Mouse (Mus musculus): Measurements from ENCODE around the gene Ppp1r32. TPM values are rescaled to one million over a fixed set of nuclear protein-coding genes. Genes with fewer than 3 reads are reported as not detected.
A peak's percentile ranks its signal among the peaks of the same experiment; 100 is the strongest.

Ppp1r32 gene
- polyA plus RNA-seq, 1 experiment from 2014 or later: 2.6 TPM

DNA sequence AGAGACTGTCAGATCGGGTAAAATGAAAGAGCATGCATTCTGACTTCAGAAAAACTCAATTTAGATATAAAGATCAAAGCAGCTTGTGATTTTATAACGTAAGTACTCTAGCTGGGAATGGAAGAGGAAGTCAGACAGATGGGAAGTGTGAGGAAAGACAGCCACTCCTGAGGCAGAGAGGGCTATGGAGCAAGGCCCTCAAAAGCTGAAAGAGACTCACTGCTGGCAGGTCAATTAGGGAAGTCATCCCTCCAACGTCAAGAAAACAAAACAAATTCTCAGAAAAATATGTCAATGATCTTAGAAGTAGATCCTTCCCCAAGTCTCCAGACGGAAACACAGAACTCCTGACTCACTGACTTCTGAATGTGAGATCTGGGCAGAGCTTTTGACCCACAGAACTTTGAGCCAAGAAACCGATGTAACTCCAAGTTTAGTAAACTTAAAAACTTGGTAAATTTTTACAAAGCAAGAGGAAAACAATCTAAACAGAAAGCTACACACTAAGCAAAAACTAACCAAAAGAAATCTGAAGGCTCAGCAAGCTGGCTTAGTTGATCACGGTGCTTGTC lies 28.1 kb upstream of the Ppp1r32 start:
- Histone ChIP-seq H3K36me3 (ENCODE audit: control insufficient read depth, insufficient read depth, low read length) (peaks cover 40% of the 10 kb centered on the region), H3K4me1 (ENCODE audit: control insufficient read depth, insufficient read depth, low read length) (no peaks in the 10 kb centered on the region), H3K9ac (ENCODE audit: low read length) (no peak overlapping the region), H3K9me3 (replicated peaks; ENCODE audit: control insufficient read depth, low read length) (no peaks in the 10 kb centered on the region), H3K4me3 (ENCODE audit: low read depth, low read length) (no peak overlapping the region), H3K27ac (ENCODE audit: low read depth, low read length) (no peak overlapping the region), H3K4me2 (ENCODE audit: low read length) (no peak overlapping the region), H3K27me3 (replicated peaks; ENCODE audit: control insufficient read depth, insufficient read depth, low read length) (no peaks in the 10 kb centered on the region)
- 79% methylated on average over 6 of the region's 6 CpGs for WGBS
- ATAC-seq: no peak
- DNase-seq (ENCODE audit: low spot score): no peak

DNA sequence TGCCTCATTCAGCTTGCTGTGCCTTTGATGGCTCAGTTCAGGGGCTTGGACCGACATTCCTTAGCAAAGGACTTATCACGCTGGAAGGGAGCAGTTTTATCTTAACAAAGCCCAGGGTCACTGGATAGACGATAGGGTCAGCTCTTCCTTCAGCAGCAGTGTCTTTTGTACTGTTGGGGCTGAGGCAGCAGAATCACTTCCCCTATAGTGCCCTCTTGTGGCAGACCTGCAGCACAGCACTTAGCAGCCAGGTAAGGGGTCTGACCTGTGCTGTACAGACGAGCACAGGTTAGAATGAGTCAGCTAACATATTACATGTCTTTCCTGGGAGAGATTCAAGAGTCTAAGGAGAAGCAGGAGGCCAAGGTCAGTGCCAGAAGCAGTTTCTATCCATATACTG lies 19.8 kb upstream of the Ppp1r32 start:
- Histone ChIP-seq H3K27ac (ENCODE audit: low read depth, low read length) (no peak overlapping the region), H3K9ac (ENCODE audit: low read length) (no peak overlapping the region), H3K27me3 (replicated peaks; ENCODE audit: control insufficient read depth, insufficient read depth, low read length) (no peaks in the 10 kb centered on the region), H3K4me1 (ENCODE audit: control insufficient read depth, insufficient read depth, low read length) (no peaks in the 10 kb centered on the region), H3K4me2 (ENCODE audit: low read length) (no peak overlapping the region), H3K4me3 (ENCODE audit: low read depth, low read length) (no peak overlapping the region), H3K9me3 (replicated peaks; ENCODE audit: control insufficient read depth, low read length) (no peaks in the 10 kb centered on the region), H3K36me3 (ENCODE audit: control insufficient read depth, insufficient read depth, low read length) (peaks cover 58% of the 10 kb centered on the region)
- peak; percentile 71 for DNase-seq (ENCODE audit: low spot score)
- ATAC-seq: peak; percentile 77
- 4% methylated on average over 4 of the region's 4 CpGs for WGBS

DNA sequence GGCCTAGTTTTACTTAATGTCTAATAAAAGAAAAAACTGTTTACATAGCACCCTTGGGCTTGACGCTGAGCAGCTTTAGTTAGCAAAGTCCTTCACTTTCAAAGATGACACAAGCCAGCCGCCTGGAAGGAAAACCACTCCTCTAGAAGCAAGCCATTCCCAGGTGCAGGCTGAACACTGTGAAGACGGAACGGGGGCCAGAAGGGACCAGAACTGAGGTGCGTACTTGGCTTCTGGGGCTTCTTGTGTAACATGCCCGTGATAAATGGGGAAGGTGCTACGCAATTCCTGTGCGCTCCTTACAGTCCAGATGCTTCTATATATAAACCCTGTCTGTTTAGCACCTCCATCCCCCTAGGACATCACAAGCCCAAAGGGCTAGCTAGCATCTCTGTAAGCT lies 17.9 kb upstream of the Ppp1r32 start:
- 94% methylated on average over 8 of the region's 8 CpGs for WGBS
- Histone ChIP-seq H3K27ac (ENCODE audit: low read depth, low read length) (no peak overlapping the region), H3K27me3 (replicated peaks; ENCODE audit: control insufficient read depth, insufficient read depth, low read length) (no peaks in the 10 kb centered on the region), H3K4me2 (ENCODE audit: low read length) (no peak overlapping the region), H3K36me3 (ENCODE audit: control insufficient read depth, insufficient read depth, low read length) (peaks cover 45% of the 10 kb centered on the region), H3K4me3 (ENCODE audit: low read depth, low read length) (no peak overlapping the region), H3K9me3 (replicated peaks; ENCODE audit: control insufficient read depth, low read length) (no peaks in the 10 kb centered on the region), H3K4me1 (ENCODE audit: control insufficient read depth, insufficient read depth, low read length) (no peaks in the 10 kb centered on the region), H3K9ac (ENCODE audit: low read length) (no peak overlapping the region)
- ATAC-seq (no peak), DNase-seq (ENCODE audit: low spot score) (no peak)

DNA sequence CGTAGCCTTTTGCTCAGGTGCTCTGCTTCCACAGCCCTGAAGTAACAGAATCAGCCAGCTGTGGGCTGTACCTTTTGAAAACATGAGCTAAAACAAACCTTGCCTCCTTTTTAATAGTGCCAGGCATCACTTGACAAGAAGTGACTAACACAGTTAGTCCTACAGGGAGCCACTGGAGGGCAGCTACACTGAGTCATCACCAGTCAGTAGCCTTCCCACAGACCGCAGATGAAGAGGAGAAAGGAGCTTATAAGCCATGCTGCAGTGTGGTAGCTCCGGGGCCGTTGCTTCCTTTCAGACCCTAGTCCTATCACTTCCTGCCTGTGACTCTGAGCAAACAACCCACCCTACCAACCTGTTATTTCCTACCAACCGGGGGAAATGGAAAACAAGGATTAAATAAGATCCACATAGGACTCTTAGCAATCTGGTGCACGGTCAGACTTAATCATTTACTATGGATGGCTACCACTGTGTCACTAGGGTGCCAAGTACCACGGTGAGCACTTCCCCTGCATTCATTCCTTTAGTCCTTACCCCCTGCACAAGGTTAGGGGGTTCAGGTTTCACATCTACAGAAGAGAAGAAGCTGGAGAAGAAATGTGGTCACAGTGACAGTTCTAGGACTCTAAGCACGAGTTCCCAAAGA lies 14.9 kb upstream of the Ppp1r32 start:
- Histone ChIP-seq H3K4me3 (ENCODE audit: low read depth, low read length) (no peak overlapping the region), H3K27ac (ENCODE audit: low read depth, low read length) (no peak overlapping the region), H3K4me1 (ENCODE audit: control insufficient read depth, insufficient read depth, low read length) (no peaks in the 10 kb centered on the region), H3K9ac (ENCODE audit: low read length) (no peak overlapping the region), H3K9me3 (replicated peaks; ENCODE audit: control insufficient read depth, low read length) (no peaks in the 10 kb centered on the region), H3K4me2 (ENCODE audit: low read length) (no peak overlapping the region), H3K27me3 (replicated peaks; ENCODE audit: control insufficient read depth, insufficient read depth, low read length) (no peaks in the 10 kb centered on the region), H3K36me3 (ENCODE audit: control insufficient read depth, insufficient read depth, low read length) (peaks cover 29% of the 10 kb centered on the region)
- no peak for ATAC-seq
- no peak for DNase-seq (ENCODE audit: low spot score)
- WGBS: 69% methylated on average over 8 of the region's 8 CpGs

DNA sequence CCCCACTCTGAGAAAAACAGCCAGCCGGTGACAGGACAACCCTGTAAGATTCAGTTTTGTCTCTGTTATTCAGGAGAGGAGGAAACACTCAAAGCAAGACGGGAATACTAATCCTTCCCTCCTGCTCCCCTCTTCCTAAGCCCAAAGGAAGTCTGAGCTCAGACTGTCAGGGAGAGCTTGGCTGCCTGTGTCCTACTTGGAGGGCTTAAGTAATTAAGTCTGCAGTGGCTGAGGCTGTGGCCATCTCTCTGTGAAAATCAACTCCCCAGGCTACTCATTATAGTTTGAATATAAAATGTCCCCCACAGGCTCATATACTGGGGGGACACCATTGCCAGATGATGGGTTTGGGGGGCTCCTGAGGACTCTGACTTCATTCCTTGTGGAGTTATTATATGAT lies 14.2 kb upstream of the Ppp1r32 start:
- H3K4me1 ChIP-seq (ENCODE audit: control insufficient read depth, insufficient read depth, low read length): no peaks in the 10 kb centered on the region
- no peaks in the 10 kb centered on the region for H3K9me3 ChIP-seq (replicated peaks; ENCODE audit: control insufficient read depth, low read length)
- no peaks in the 10 kb centered on the region for H3K27me3 ChIP-seq (replicated peaks; ENCODE audit: control insufficient read depth, insufficient read depth, low read length)
- no peak overlapping the region for H3K4me2 ChIP-seq (ENCODE audit: low read length)
- WGBS: 53% methylated on average over 2 of the region's 2 CpGs
- no peak overlapping the region for H3K4me3 ChIP-seq (ENCODE audit: low read depth, low read length)
- ATAC-seq: no peak
- H3K9ac ChIP-seq (ENCODE audit: low read length): no peak overlapping the region
- H3K27ac ChIP-seq (ENCODE audit: low read depth, low read length): no peak overlapping the region
- DNase-seq (ENCODE audit: low spot score): no peak
- peaks cover 28% of the 10 kb centered on the region for H3K36me3 ChIP-seq (ENCODE audit: control insufficient read depth, insufficient read depth, low read length)

DNA sequence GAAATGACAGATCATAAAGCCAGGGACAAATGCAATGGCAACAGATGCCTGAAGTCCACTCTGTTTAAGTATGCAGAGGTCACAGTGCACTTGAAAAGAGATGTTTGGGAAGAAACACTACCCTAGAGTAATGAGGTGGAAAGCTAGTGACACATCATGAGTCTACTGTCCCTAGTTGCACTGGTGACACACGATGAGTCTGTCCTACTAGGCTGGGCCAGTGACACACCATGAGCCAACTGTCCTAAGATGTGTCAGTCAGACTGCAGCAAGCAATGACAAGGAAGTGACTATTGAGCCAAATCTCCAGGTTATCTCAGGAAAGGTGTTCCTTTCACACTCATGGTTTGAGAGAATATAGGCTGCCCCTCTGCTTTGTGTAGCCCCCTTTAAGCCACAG lies 12.9 kb upstream of the Ppp1r32 start:
- Histone ChIP-seq H3K27ac (ENCODE audit: low read depth, low read length) (no peak overlapping the region), H3K4me1 (ENCODE audit: control insufficient read depth, insufficient read depth, low read length) (no peaks in the 10 kb centered on the region), H3K4me2 (ENCODE audit: low read length) (no peak overlapping the region), H3K9ac (ENCODE audit: low read length) (no peak overlapping the region), H3K4me3 (ENCODE audit: low read depth, low read length) (no peak overlapping the region), H3K36me3 (ENCODE audit: control insufficient read depth, insufficient read depth, low read length) (peaks cover 15% of the 10 kb centered on the region), H3K9me3 (replicated peaks; ENCODE audit: control insufficient read depth, low read length) (no peaks in the 10 kb centered on the region), H3K27me3 (replicated peaks; ENCODE audit: control insufficient read depth, insufficient read depth, low read length) (no peaks in the 10 kb centered on the region)
- WGBS: 88% methylated on average over 1 of the region's 1 CpGs
- ATAC-seq (no peak), DNase-seq (ENCODE audit: low spot score) (no peak)

DNA sequence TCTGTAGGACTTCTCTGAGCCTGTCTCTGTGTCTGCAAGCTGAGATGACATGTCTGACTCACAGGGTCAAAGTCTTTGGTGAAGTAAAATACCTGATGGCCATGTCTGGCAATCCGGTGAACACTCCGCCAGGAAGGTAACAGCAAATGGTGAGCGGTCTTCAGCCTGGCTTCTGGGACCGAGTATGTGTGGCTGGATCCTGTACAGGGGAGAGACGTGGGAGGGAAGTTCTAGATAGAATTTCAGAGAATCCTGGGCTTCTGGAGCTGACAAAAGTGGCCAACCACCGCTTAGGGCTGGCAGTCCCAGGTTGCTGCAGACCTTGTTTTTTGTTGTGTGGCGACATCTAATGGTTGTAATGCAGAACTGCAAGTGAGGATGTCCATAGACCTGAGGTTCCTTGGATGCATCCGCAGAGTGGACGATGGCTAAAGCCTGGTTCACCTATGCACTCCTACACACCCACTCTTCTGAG lies 3.6 kb upstream of the Ppp1r32 start:
- H3K4me2 ChIP-seq (ENCODE audit: low read length): no peak overlapping the region
- DNase-seq (ENCODE audit: low spot score): peak; percentile 87
- no peak overlapping the region for H3K27ac ChIP-seq (ENCODE audit: low read depth, low read length)
- no peak overlapping the region for H3K9ac ChIP-seq (ENCODE audit: low read length)
- 25% methylated on average over 9 of the region's 9 CpGs for WGBS
- no peaks in the 10 kb centered on the region for H3K4me1 ChIP-seq (ENCODE audit: control insufficient read depth, insufficient read depth, low read length)
- H3K4me3 ChIP-seq (ENCODE audit: low read depth, low read length): no peak overlapping the region
- peak; percentile 83 for ATAC-seq
- H3K36me3 ChIP-seq (ENCODE audit: control insufficient read depth, insufficient read depth, low read length): no peaks in the 10 kb centered on the region
- no peaks in the 10 kb centered on the region for H3K9me3 ChIP-seq (replicated peaks; ENCODE audit: control insufficient read depth, low read length)
- no peaks in the 10 kb centered on the region for H3K27me3 ChIP-seq (replicated peaks; ENCODE audit: control insufficient read depth, insufficient read depth, low read length)

DNA sequence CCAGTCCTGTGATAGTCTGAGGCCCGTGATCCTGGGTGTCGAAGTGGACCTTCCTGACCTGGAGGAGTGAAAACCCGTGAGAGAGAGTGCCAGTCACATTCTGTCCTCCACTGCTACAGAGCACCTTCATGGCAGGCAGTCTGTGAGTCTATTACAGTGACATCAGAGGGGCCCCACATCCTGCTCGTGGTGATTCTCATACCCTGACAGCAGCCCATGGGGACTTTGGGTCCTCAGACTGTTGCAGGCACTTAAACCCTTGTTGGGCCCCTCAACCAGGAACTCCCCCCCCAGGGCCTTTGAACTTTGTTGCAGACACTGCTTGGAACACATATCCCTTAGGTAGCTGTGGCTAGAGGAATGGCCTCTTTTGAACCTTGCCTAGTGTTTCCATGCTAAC lies 3.2 kb downstream of the Ppp1r32 start:
- 69% methylated on average over 4 of the region's 4 CpGs for WGBS
- Histone ChIP-seq H3K9me3 (replicated peaks; ENCODE audit: control insufficient read depth, low read length) (no peaks in the 10 kb centered on the region), H3K9ac (ENCODE audit: low read length) (no peak overlapping the region), H3K36me3 (ENCODE audit: control insufficient read depth, insufficient read depth, low read length) (no peaks in the 10 kb centered on the region), H3K4me2 (ENCODE audit: low read length) (no peak overlapping the region), H3K27ac (ENCODE audit: low read depth, low read length) (no peak overlapping the region), H3K27me3 (replicated peaks; ENCODE audit: control insufficient read depth, insufficient read depth, low read length) (no peaks in the 10 kb centered on the region), H3K4me3 (ENCODE audit: low read depth, low read length) (no peak overlapping the region), H3K4me1 (ENCODE audit: control insufficient read depth, insufficient read depth, low read length) (no peaks in the 10 kb centered on the region)
- DNase-seq (ENCODE audit: low spot score) (no peak), ATAC-seq (no peak)

DNA sequence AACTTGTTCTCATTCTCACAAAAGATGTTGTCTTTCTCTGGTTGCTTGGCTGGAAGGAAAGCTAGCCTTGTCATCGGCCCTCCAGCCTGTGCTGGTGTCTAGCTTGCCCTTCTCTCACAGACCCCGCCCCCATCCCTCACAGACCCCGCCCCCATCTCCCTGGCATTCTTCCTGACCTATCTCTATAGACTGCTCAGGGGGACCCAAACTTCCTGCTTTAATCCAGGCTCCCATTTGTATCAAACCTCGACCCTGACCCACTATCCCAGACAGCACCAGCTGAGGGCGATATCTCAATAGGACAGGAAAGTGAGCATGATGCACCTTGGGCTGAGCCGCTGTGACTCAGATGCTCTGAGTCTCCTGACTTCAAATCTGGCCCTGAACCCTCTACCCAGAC lies 8.9 kb downstream of the Ppp1r32 start:
- ATAC-seq (no peak), DNase-seq (ENCODE audit: low spot score) (no peak)
- Histone ChIP-seq H3K4me1 (ENCODE audit: control insufficient read depth, insufficient read depth, low read length) (no peaks in the 10 kb centered on the region), H3K9me3 (replicated peaks; ENCODE audit: control insufficient read depth, low read length) (no peaks in the 10 kb centered on the region), H3K36me3 (ENCODE audit: control insufficient read depth, insufficient read depth, low read length) (no peaks in the 10 kb centered on the region), H3K9ac (ENCODE audit: low read length) (no peak overlapping the region), H3K4me2 (ENCODE audit: low read length) (no peak overlapping the region), H3K27ac (ENCODE audit: low read depth, low read length) (no peak overlapping the region), H3K27me3 (replicated peaks; ENCODE audit: control insufficient read depth, insufficient read depth, low read length) (no peaks in the 10 kb centered on the region), H3K4me3 (ENCODE audit: low read depth, low read length) (no peak overlapping the region)
- 11% methylated on average over 6 of the region's 6 CpGs for WGBS
